In genomic region chr7:139364936-139365830, GRCm38 (mm10) we compare ENCODE assay signal across 9 mouse cellular contexts. TPM values are rescaled to one million over a fixed set of nuclear protein-coding genes. Genes with fewer than 3 reads are reported as not detected.
DNase-seq lines count a peak whose midpoint lies in the region; ATAC-seq and TF ChIP-seq lines count a peak whose summit lies in the region.
"Had no signal": no experiment of that assay in that cellular context is flagged by ENCODE, and none has a peak within 500 bp of the region (broad histone marks: within the 10 kb centered on the region; RNA-seq: fewer than 3 reads in every experiment).

No protein-coding gene starts in this region.

- 79% methylated on average over 13 of the region's 13 CpGs for WGBS in cerebellum, adult 2 months
- 27% methylated on average over 13 of the region's 13 CpGs for WGBS in heart, embryonic 11.5 days (ENCODE audit: insufficient replicate concordance)
- WGBS in limb, embryonic 15.5 days, result 60% methylated on average over 13 of the region's 13 CpGs

- H3K27me3 ChIP-seq in cerebellum, adult 2 months (ENCODE audit: control insufficient read depth, insufficient read depth, low read length), result no peaks in the 10 kb centered on the region
- H3K27me3 ChIP-seq in heart, embryonic 11.5 days (ENCODE audit: control insufficient read depth, insufficient read depth, low read length), result no peaks in the 10 kb centered on the region
- no peaks in the 10 kb centered on the region for H3K27me3 ChIP-seq in limb, embryonic 15.5 days

- peak overlapping the region; percentile 34; the same call in 1 of the 2 replicates for H3K27ac ChIP-seq in cerebellum, adult 2 months (ENCODE audit: insufficient read depth, low read length)
- peak overlapping the region; percentile 85; the same call in 1 of the 2 replicates for H3K27ac ChIP-seq in ES-E14 (ENCODE audit: insufficient read depth, low read depth, low read length, poor library complexity, severe bottlenecking)
- peak overlapping the region; percentile 96 for H3K27ac ChIP-seq in heart, embryonic 11.5 days (ENCODE audit: low read depth, low read length)
- peak overlapping the region; percentile 77 for H3K27ac ChIP-seq in limb, embryonic 15.5 days
- H3K27ac ChIP-seq: macrophage had no signal

- no peaks in the 10 kb centered on the region for H3K36me3 ChIP-seq in ES-E14 (ENCODE audit: control insufficient read depth, insufficient read depth, low read length, poor library complexity, severe bottlenecking)
- no peaks in the 10 kb centered on the region for H3K36me3 ChIP-seq in heart, embryonic 11.5 days (ENCODE audit: control insufficient read depth, insufficient read depth, low read length)
- no peaks in the 10 kb centered on the region for H3K36me3 ChIP-seq in limb, embryonic 15.5 days

- no peak overlapping the region for H3K4me3 ChIP-seq in cerebellum, adult 2 months (replicated peaks; ENCODE audit: insufficient read depth, low read depth, low read length)
- H3K4me3 ChIP-seq in ES-E14 (ENCODE audit: insufficient read depth in 1 of 2, low read depth in 1 of 2, low read length in 2 of 2, poor library complexity in 1 of 2, severe bottlenecking in 1 of 2), result peak overlapping the region in 1 of 2 experiments; percentile 12; a peak in 2 of 4 replicates
- no peak overlapping the region for H3K4me3 ChIP-seq in heart, embryonic 11.5 days (ENCODE audit: low read depth, low read length)
- no peak overlapping the region for H3K4me3 ChIP-seq in limb, embryonic 15.5 days

- peaks cover 33% of the 10 kb centered on the region for H3K4me1 ChIP-seq in cerebellum, adult 2 months (ENCODE audit: control insufficient read depth, insufficient read depth, low read length)
- peaks cover 18 to 45% of the 10 kb centered on the region in 2 experiments for H3K4me1 ChIP-seq in ES-E14 (ENCODE audit: control insufficient read depth in 2 of 2, insufficient read depth in 2 of 2, low read length in 2 of 2, poor library complexity in 1 of 2)
- peaks cover 73% of the 10 kb centered on the region for H3K4me1 ChIP-seq in heart, embryonic 11.5 days (ENCODE audit: control insufficient read depth, insufficient read depth, low read length)
- peaks cover 55% of the 10 kb centered on the region for H3K4me1 ChIP-seq in limb, embryonic 15.5 days

- no peak for TF ChIP-seq CTCF in cerebellum, adult 2 months (IDR thresholded peaks at IDR 0.05; ENCODE audit: borderline replicate concordance, insufficient read depth, low read depth, low read length)

- TF ChIP-seq POLR2A in cerebellum, adult 2 months (IDR thresholded peaks at IDR 0.05; ENCODE audit: borderline replicate concordance, insufficient read depth, low read length), result no peak

- DNase-seq in cerebellum, adult 2 months, result peak in 1 of 2 experiments; percentile 23
- no peak for DNase-seq in cerebellum, adult 9-11 months
- no peak for DNase-seq in ES-E14 (ENCODE audit: low read depth, low spot score)
- no peak for DNase-seq in spleen, adult 18-20 months
- DNase-seq in thymus, postnatal 0 days (ENCODE audit: low spot score), result no peak

- peak overlapping the region; percentile 56; the same call in 1 of the 2 replicates for H3K9ac ChIP-seq in ES-E14 (ENCODE audit: insufficient read depth, low read depth, low read length, poor library complexity, severe bottlenecking)
- peak overlapping the region; percentile 57 for H3K9ac ChIP-seq in heart, embryonic 11.5 days (ENCODE audit: low read depth, low read length)
- no peak overlapping the region for H3K9ac ChIP-seq in limb, embryonic 15.5 days

- ATAC-seq in heart, embryonic 11.5 days (replicated peaks; ENCODE audit: insufficient number of reproducible peaks, low FRiP score, low TSS enrichment), result no peak
- ATAC-seq in limb, embryonic 15.5 days (ENCODE audit: insufficient number of reproducible peaks, low FRiP score, low TSS enrichment, low read depth), result no peak
- no peak for ATAC-seq in activated CD4-positive, CD25-positive, alpha-beta regulatory T cell, adult 4 months

- H3K4me2 ChIP-seq in heart, embryonic 11.5 days, result peak overlapping the region; percentile 49
- H3K4me2 ChIP-seq in limb, embryonic 15.5 days, result no peak overlapping the region

- in situ Hi-C loops in ES-E14 (cut with MboI; ENCODE audit: low sequenced_read_pairs in 2 of 2, unreplicated experiment in 2 of 2), result no loop called here

- no peaks in the 10 kb centered on the region for H3K9me3 ChIP-seq in ES-E14 (ENCODE audit: control insufficient read depth, insufficient read depth, low read depth, low read length)
- no peaks in the 10 kb centered on the region for H3K9me3 ChIP-seq in heart, embryonic 11.5 days (replicated peaks; ENCODE audit: control insufficient read depth, low read length)
- no peaks in the 10 kb centered on the region for H3K9me3 ChIP-seq in limb, embryonic 15.5 days

TF ChIP-seq in ES-E14, 5 proteins besides CTCF, POLR2A, EP300 and RAD21:
- no peak for TF ChIP-seq HCFC1 (IDR thresholded peaks at IDR 0.05; ENCODE audit: borderline replicate concordance, insufficient read depth, low read length)
- TF ChIP-seq CHD2 (IDR thresholded peaks at IDR 0.05; ENCODE audit: low read depth, low read length), result no peak
- no peak for TF ChIP-seq ZNF384 (IDR thresholded peaks at IDR 0.05; ENCODE audit: low read depth, low read length)
- TF ChIP-seq ZC3H11A (IDR thresholded peaks at IDR 0.05; ENCODE audit: borderline replicate concordance, low read depth, low read length), result no peak
- TF ChIP-seq MAFK (IDR thresholded peaks at IDR 0.05; ENCODE audit: insufficient read depth, low read depth, low read length), result no peak

RNA-seq across cellular contexts. Expression of gene Inpp5a, which starts 23.7 kb away (rescaled TPM):
- polyA plus RNA-seq in cerebellum, adult 2 months (2012; rRNA removed), result 164 and 181 TPM in 2 replicates
- 10.9 and 11.5 TPM in 2 replicates for total RNA-seq in ES-E14 (2012; rRNA removed)
- 69.8 and 74.4 TPM in 2 replicates for polyA plus RNA-seq in heart, embryonic 11.5 days (2014; fragmentation: Nextera tagmentation; extraction: Ambion mirVana)
- 21.1 and 28.5 TPM in 2 replicates for polyA plus RNA-seq in limb, embryonic 15.5 days (2015; fragmentation: Nextera tagmentation; extraction: Ambion mirVana)
- 1 to 10 TPM; 4.8 to 6.5 TPM for polyA plus RNA-seq in activated CD4-positive, CD25-positive, alpha-beta regulatory T cell, adult 4 months (2017; shearing (Covaris generic))
- polyA plus RNA-seq in thymus, postnatal 0 days (2015; fragmentation: Nextera tagmentation; extraction: Ambion mirVana), result 10.0 and 11.7 TPM in 2 replicates

Comparison
In these comparisons a context has a peak if more than half of its experiments do, and no peak if none do; other contexts are left out.
1. H3K27ac ChIP-seq: peak in every context shown above with its lines; median percentile 96 in heart, embryonic 11.5 days; 85 in ES-E14; 77 in limb, embryonic 15.5 days; 34 in cerebellum, adult 2 months.